Mouse (Mus musculus): ENCODE results near the gene Sgo2a. TPM values are rescaled to one million over a fixed set of nuclear protein-coding genes. Genes with fewer than 3 reads are reported as not detected.

Sgo2a gene
- polyA plus RNA-seq, 1 experiment = 0.37 TPM

GRCm38 (mm10) chr1:58070091-58070490, 74.3 kb downstream of the Sgo2a start:
- Histone ChIP-seq H3K4me1 (ENCODE audit: control insufficient read depth, insufficient read depth, insufficient read length, low read length) (no peaks in the 10 kb centered on the region), H3K27me3 (ENCODE audit: control insufficient read depth, insufficient read depth, low read length) (no peaks in the 10 kb centered on the region), H3K36me3 (ENCODE audit: control insufficient read depth, insufficient read depth, low read length) (no peaks in the 10 kb centered on the region), H3K4me3 (ENCODE audit: low read depth, low read length) (no peak overlapping the region), H3K27ac (ENCODE audit: insufficient read depth, low read depth, low read length) (no peak overlapping the region)
- TF ChIP-seq POLR2A (IDR thresholded peaks at IDR 0.05; ENCODE audit: low read depth, low read length) (no peak), CTCF (IDR thresholded peaks at IDR 0.05; ENCODE audit: extremely low read depth, insufficient read length, insufficient replicate concordance, low read depth, low read length) (no peak)
- WGBS = 88% methylated on average over 11 of the region's 11 CpGs

GRCm38 (mm10) chr1:58071006-58071405, 75.2 kb downstream of the Sgo2a start:
- Histone ChIP-seq H3K36me3 (ENCODE audit: control insufficient read depth, insufficient read depth, low read length) (no peaks in the 10 kb centered on the region), H3K27ac (ENCODE audit: insufficient read depth, low read depth, low read length) (no peak overlapping the region), H3K4me3 (ENCODE audit: low read depth, low read length) (no peak overlapping the region), H3K27me3 (ENCODE audit: control insufficient read depth, insufficient read depth, low read length) (no peaks in the 10 kb centered on the region), H3K4me1 (ENCODE audit: control insufficient read depth, insufficient read depth, insufficient read length, low read length) (no peaks in the 10 kb centered on the region)
- no peak for TF ChIP-seq POLR2A (IDR thresholded peaks at IDR 0.05; ENCODE audit: low read depth, low read length)
- TF ChIP-seq CTCF (IDR thresholded peaks at IDR 0.05; ENCODE audit: extremely low read depth, insufficient read length, insufficient replicate concordance, low read depth, low read length) = no peak
- 74% methylated on average over 9 of the region's 9 CpGs for WGBS

- Histone ChIP-seq H3K27ac (ENCODE audit: insufficient read depth, low read depth, low read length) (no peak overlapping the region), H3K4me3 (ENCODE audit: low read depth, low read length) (no peak overlapping the region), H3K36me3 (ENCODE audit: control insufficient read depth, insufficient read depth, low read length) (no peaks in the 10 kb centered on the region), H3K27me3 (ENCODE audit: control insufficient read depth, insufficient read depth, low read length) (no peaks in the 10 kb centered on the region), H3K4me1 (ENCODE audit: control insufficient read depth, insufficient read depth, insufficient read length, low read length) (no peaks in the 10 kb centered on the region)
- TF ChIP-seq CTCF (IDR thresholded peaks at IDR 0.05; ENCODE audit: extremely low read depth, insufficient read length, insufficient replicate concordance, low read depth, low read length) = no peak
- no peak for TF ChIP-seq POLR2A (IDR thresholded peaks at IDR 0.05; ENCODE audit: low read depth, low read length)
- WGBS = 71% methylated on average over 1 of the region's 1 CpGs
These were observed 75.7 kb downstream of the Sgo2a start for GRCm38 (mm10) chr1:58071509-58071908.

- Histone ChIP-seq H3K4me3 (ENCODE audit: low read depth, low read length) (no peak overlapping the region), H3K4me1 (ENCODE audit: control insufficient read depth, insufficient read depth, insufficient read length, low read length) (no peaks in the 10 kb centered on the region), H3K27me3 (ENCODE audit: control insufficient read depth, insufficient read depth, low read length) (no peaks in the 10 kb centered on the region), H3K36me3 (ENCODE audit: control insufficient read depth, insufficient read depth, low read length) (no peaks in the 10 kb centered on the region), H3K27ac (ENCODE audit: insufficient read depth, low read depth, low read length) (no peak overlapping the region)
- TF ChIP-seq POLR2A (IDR thresholded peaks at IDR 0.05; ENCODE audit: low read depth, low read length) (no peak), CTCF (IDR thresholded peaks at IDR 0.05; ENCODE audit: extremely low read depth, insufficient read length, insufficient replicate concordance, low read depth, low read length) (no peak)
- WGBS = 64% methylated on average over 2 of the region's 2 CpGs
These were observed 76.6 kb downstream of the Sgo2a start for GRCm38 (mm10) chr1:58072416-58072815.

GRCm38 (mm10) chr1:58072991-58073730, 77.4 kb downstream of the Sgo2a start:
- Histone ChIP-seq H3K4me1 (ENCODE audit: control insufficient read depth, insufficient read depth, insufficient read length, low read length) (no peaks in the 10 kb centered on the region), H3K4me3 (ENCODE audit: low read depth, low read length) (no peak overlapping the region), H3K27ac (ENCODE audit: insufficient read depth, low read depth, low read length) (no peak overlapping the region), H3K36me3 (ENCODE audit: control insufficient read depth, insufficient read depth, low read length) (no peaks in the 10 kb centered on the region), H3K27me3 (ENCODE audit: control insufficient read depth, insufficient read depth, low read length) (no peaks in the 10 kb centered on the region)
- WGBS = 68% methylated on average over 12 of the region's 12 CpGs
- TF ChIP-seq CTCF (IDR thresholded peaks at IDR 0.05; ENCODE audit: extremely low read depth, insufficient read length, insufficient replicate concordance, low read depth, low read length) (no peak), POLR2A (IDR thresholded peaks at IDR 0.05; ENCODE audit: low read depth, low read length) (no peak)

GRCm38 (mm10) chr1:58074266-58074665, 78.5 kb downstream of the Sgo2a start:
- TF ChIP-seq POLR2A (IDR thresholded peaks at IDR 0.05; ENCODE audit: low read depth, low read length) (no peak), CTCF (IDR thresholded peaks at IDR 0.05; ENCODE audit: extremely low read depth, insufficient read length, insufficient replicate concordance, low read depth, low read length) (no peak)
- no peaks in the 10 kb centered on the region for H3K27me3 ChIP-seq (ENCODE audit: control insufficient read depth, insufficient read depth, low read length)
- WGBS = 91% methylated on average over 2 of the region's 2 CpGs
- no peak overlapping the region for H3K4me3 ChIP-seq (ENCODE audit: low read depth, low read length)
- no peaks in the 10 kb centered on the region for H3K36me3 ChIP-seq (ENCODE audit: control insufficient read depth, insufficient read depth, low read length)
- H3K4me1 ChIP-seq (ENCODE audit: control insufficient read depth, insufficient read depth, insufficient read length, low read length) = no peaks in the 10 kb centered on the region
- H3K27ac ChIP-seq (ENCODE audit: insufficient read depth, low read depth, low read length) = no peak overlapping the region

Other genes starting within 250 kb of the Sgo2a start
- gene Spats2l, start 221.8 kb upstream of the Sgo2a start, polyA plus RNA-seq (2012; rRNA removed) = 2.0 and 4.0 TPM in 2 replicates
- gene Kctd18, start 23.0 kb downstream of the Sgo2a start, polyA plus RNA-seq (2012; rRNA removed) = 0.44 and 1.5 TPM in 2 replicates
- gene Aox1, start 34.0 kb downstream of the Sgo2a start, polyA plus RNA-seq (2012; rRNA removed) = 0.19 and 0.32 TPM in 2 replicates
- gene Aox3, start 117.2 kb downstream of the Sgo2a start, polyA plus RNA-seq (2012; rRNA removed) = 0.03 TPM in 1 of 2 replicates, not detected in the other
- 0.03 TPM in 1 of 2 replicates, not detected in the other for gene Aox4, start 214.4 kb downstream of the Sgo2a start, polyA plus RNA-seq (2012; rRNA removed)